8 mouse cellular contexts compared by ENCODE assay signal in genomic region chr13:71001278-71001677, GRCm38 (mm10).
A peak's percentile ranks its signal among the peaks of the same experiment; 100 is the strongest.
DNase-seq lines count a peak whose midpoint lies in the region; ATAC-seq and TF ChIP-seq lines count a peak whose summit lies in the region.

No protein-coding gene starts in this region.

- no peaks in the 10 kb centered on the region for H3K4me1 ChIP-seq in forebrain, postnatal 0 days (ENCODE audit: insufficient read depth)
- no peaks in the 10 kb centered on the region for H3K4me1 ChIP-seq in hindbrain, postnatal 0 days (ENCODE audit: insufficient read depth, low read length)
- peaks cover 5% of the 10 kb centered on the region for H3K4me1 ChIP-seq in midbrain, embryonic 10.5 days

- H3K27me3 ChIP-seq in forebrain, postnatal 0 days (ENCODE audit: insufficient read depth, low read length): no peaks in the 10 kb centered on the region
- H3K27me3 ChIP-seq in hindbrain, postnatal 0 days (ENCODE audit: insufficient read depth, low read length): no peaks in the 10 kb centered on the region
- H3K27me3 ChIP-seq in midbrain, embryonic 10.5 days (ENCODE audit: low read depth, poor library complexity, severe bottlenecking): no peaks in the 10 kb centered on the region
- H3K27me3 ChIP-seq in splenic B cell, adult 2 months (ENCODE audit: control insufficient read depth, insufficient read depth, low read length, poor library complexity, severe bottlenecking): no peaks in the 10 kb centered on the region

- H3K9me3 ChIP-seq in forebrain, postnatal 0 days (ENCODE audit: low read length): no peaks in the 10 kb centered on the region
- H3K9me3 ChIP-seq in hindbrain, postnatal 0 days (ENCODE audit: low read length): no peaks in the 10 kb centered on the region
- H3K9me3 ChIP-seq in midbrain, embryonic 10.5 days (replicated peaks): no peaks in the 10 kb centered on the region

- no peak overlapping the region for H3K27ac ChIP-seq in forebrain, postnatal 0 days (ENCODE audit: low read depth, low read length)
- H3K27ac ChIP-seq in hindbrain, postnatal 0 days: no peak overlapping the region
- no peak overlapping the region for H3K27ac ChIP-seq in midbrain, embryonic 10.5 days (replicated peaks)

- H3K4me2 ChIP-seq in forebrain, postnatal 0 days (ENCODE audit: low read depth): no peak overlapping the region
- no peak overlapping the region for H3K4me2 ChIP-seq in hindbrain, postnatal 0 days (ENCODE audit: low read depth, low read length)

- peak; percentile 44 for DNase-seq in Muller cell, postnatal 12 days (ENCODE audit: inconsistent ontology term)
- peak; percentile 22 for DNase-seq in brain, embryonic 18.5 days (ENCODE audit: low read depth, low spot score)
- peak; percentile 85 for DNase-seq in forebrain, postnatal 0 days
- peak; percentile 90 for DNase-seq in hindbrain, postnatal 0 days (ENCODE audit: low spot score)
- DNase-seq in layer of hippocampus, postnatal 36 days: peak; percentile 59 to 73
- peak; percentile 56 for DNase-seq in midbrain, embryonic 10.5 days (ENCODE audit: low spot score)
- DNase-seq in splenic B cell, adult 2 months (ENCODE audit: low read depth, low spot score): peak; percentile 1
- DNase-seq in spleen, postnatal 36 days (ENCODE audit: low spot score in 2 of 2): no peak

- no peak overlapping the region for H3K4me3 ChIP-seq in forebrain, postnatal 0 days (ENCODE audit: low read depth, low read length)
- no peak overlapping the region for H3K4me3 ChIP-seq in hindbrain, postnatal 0 days (ENCODE audit: low read length)
- no peak overlapping the region for H3K4me3 ChIP-seq in midbrain, embryonic 10.5 days

- no peak overlapping the region for H3K9ac ChIP-seq in forebrain, postnatal 0 days
- no peak overlapping the region for H3K9ac ChIP-seq in hindbrain, postnatal 0 days (replicated peaks; ENCODE audit: low read length)

- H3K36me3 ChIP-seq in forebrain, postnatal 0 days (ENCODE audit: insufficient read depth): no peaks in the 10 kb centered on the region
- no peaks in the 10 kb centered on the region for H3K36me3 ChIP-seq in hindbrain, postnatal 0 days (ENCODE audit: insufficient read depth, low read length)
- H3K36me3 ChIP-seq in midbrain, embryonic 10.5 days: no peaks in the 10 kb centered on the region
- no peaks in the 10 kb centered on the region for H3K36me3 ChIP-seq in splenic B cell, adult 2 months (ENCODE audit: control insufficient read depth, insufficient read depth, low read length, poor library complexity, severe bottlenecking)

- peak; percentile 95 for TF ChIP-seq CTCF in forebrain, postnatal 0 days (IDR thresholded peaks at IDR 0.05; ENCODE audit: low read depth)
- peak; percentile 95 for TF ChIP-seq CTCF in hindbrain, postnatal 0 days (IDR thresholded peaks at IDR 0.05; ENCODE audit: low read depth)

- WGBS in forebrain, postnatal 0 days: 0% methylated on average over 2 of the region's 2 CpGs
- 4% methylated on average over 2 of the region's 2 CpGs for WGBS in hindbrain, postnatal 0 days
- WGBS in midbrain, embryonic 10.5 days: 25% methylated on average over 2 of the region's 2 CpGs

- peak; percentile 83 for ATAC-seq in forebrain, postnatal 0 days
- peak; percentile 81 for ATAC-seq in hindbrain, postnatal 0 days

Comparison
In these comparisons a context has a peak if more than half of its experiments do, and no peak if none do; other contexts are left out.
1. DNase-seq: peak in Muller cell, postnatal 12 days (single experiment), brain, embryonic 18.5 days (single experiment), forebrain, postnatal 0 days (single experiment), hindbrain, postnatal 0 days (single experiment), layer of hippocampus, postnatal 36 days (2 of 2), midbrain, embryonic 10.5 days (single experiment) and splenic B cell, adult 2 months (single experiment); none in spleen, postnatal 36 days (0 of 2).